Mouse (Mus musculus): ENCODE measurements around the gene Rprd1b. TPM values are rescaled to one million over a fixed set of nuclear protein-coding genes. Genes with fewer than 3 reads are reported as not detected.

The Rprd1b gene
- total RNA-seq, 2 experiments from 2014 or later = 30.2 to 31.9 TPM

GRCm38 (mm10) chr2:158161761-158162160 lies 133.5 kb downstream of the Rprd1b start:
- no peak overlapping the region for H3K4me3 ChIP-seq
- intact Hi-C loops (cut with DNase I) = no loop called here
- no peak for DNase-seq
- TF ChIP-seq CTCF (IDR thresholded peaks at IDR 0.05) = no peak
- H3K27ac ChIP-seq = no peak overlapping the region

- H3K27ac ChIP-seq = no peak overlapping the region
- peak; percentile 10 for DNase-seq
- intact Hi-C loops (cut with DNase I) = no loop called here
- no peak for TF ChIP-seq CTCF (IDR thresholded peaks at IDR 0.05)
- no peak overlapping the region for H3K4me3 ChIP-seq
Measured at GRCm38 (mm10) chr2:158163034-158163433, 134.7 kb downstream of the Rprd1b start.

- H3K4me3 ChIP-seq = no peak overlapping the region
- peak; percentile 6 for DNase-seq
- intact Hi-C loops (cut with DNase I) = no loop called here
- H3K27ac ChIP-seq = no peak overlapping the region
- TF ChIP-seq CTCF (IDR thresholded peaks at IDR 0.05) = no peak
Measured at GRCm38 (mm10) chr2:158165776-158166175, 137.5 kb downstream of the Rprd1b start.

GRCm38 (mm10) chr2:158166628-158167027 lies 138.3 kb downstream of the Rprd1b start:
- peak; percentile 27 for DNase-seq
- Histone ChIP-seq H3K4me3 (no peak overlapping the region), H3K27ac (peak overlapping the region; percentile 50)
- TF ChIP-seq CTCF (IDR thresholded peaks at IDR 0.05) = no peak
- intact Hi-C loops (cut with DNase I) = no loop called here

- Histone ChIP-seq H3K4me3 (no peak overlapping the region), H3K27ac (no peak overlapping the region)
- intact Hi-C loops (cut with DNase I) = no loop called here
- DNase-seq = peak; percentile 8
- TF ChIP-seq CTCF (IDR thresholded peaks at IDR 0.05) = no peak
Measured at GRCm38 (mm10) chr2:158167496-158168205, 139.4 kb downstream of the Rprd1b start.

- DNase-seq = peak; percentile 50
- H3K4me3 ChIP-seq = no peak overlapping the region
- no peak for TF ChIP-seq CTCF (IDR thresholded peaks at IDR 0.05)
- 0 out of 2 replicates have a peak overlapping the region, but pooled peaks have one; percentile 12 for H3K27ac ChIP-seq
- intact Hi-C loops (cut with DNase I) = no loop called here
Measured at GRCm38 (mm10) chr2:158168741-158169211, 140.5 kb downstream of the Rprd1b start.

GRCm38 (mm10) chr2:158169351-158169750 lies 141.1 kb downstream of the Rprd1b start:
- intact Hi-C loops (cut with DNase I) = no loop called here
- peak overlapping the region; percentile 16; the same call in 1 of the 2 replicates for H3K27ac ChIP-seq
- DNase-seq = peak; percentile 5
- no peak overlapping the region for H3K4me3 ChIP-seq
- no peak for TF ChIP-seq CTCF (IDR thresholded peaks at IDR 0.05)

GRCm38 (mm10) chr2:158169771-158170170 lies 141.5 kb downstream of the Rprd1b start:
- Histone ChIP-seq H3K27ac (no peak overlapping the region), H3K4me3 (no peak overlapping the region)
- peak; percentile 9 for DNase-seq
- intact Hi-C loops (cut with DNase I) = no loop called here
- no peak for TF ChIP-seq CTCF (IDR thresholded peaks at IDR 0.05)

GRCm38 (mm10) chr2:158170394-158170793 lies 142.1 kb downstream of the Rprd1b start:
- intact Hi-C loops (cut with DNase I) = no loop called here
- Histone ChIP-seq H3K27ac (no peak overlapping the region), H3K4me3 (no peak overlapping the region)
- TF ChIP-seq CTCF (IDR thresholded peaks at IDR 0.05) = no peak
- peak; percentile 16 for DNase-seq

GRCm38 (mm10) chr2:158174438-158174837 lies 146.1 kb downstream of the Rprd1b start:
- intact Hi-C loops (cut with DNase I) = no loop called here
- H3K27ac ChIP-seq = no peak overlapping the region
- no peak for TF ChIP-seq CTCF (IDR thresholded peaks at IDR 0.05)
- DNase-seq = peak; percentile 11
- no peak overlapping the region for H3K4me3 ChIP-seq

GRCm38 (mm10) chr2:158174958-158175357 lies 146.7 kb downstream of the Rprd1b start:
- Histone ChIP-seq H3K27ac (no peak overlapping the region), H3K4me3 (no peak overlapping the region)
- no peak for TF ChIP-seq CTCF (IDR thresholded peaks at IDR 0.05)
- peak; percentile 6 for DNase-seq
- intact Hi-C loops (cut with DNase I) = no loop called here

GRCm38 (mm10) chr2:158175433-158175832 lies 147.1 kb downstream of the Rprd1b start:
- TF ChIP-seq CTCF (IDR thresholded peaks at IDR 0.05) = no peak
- peak; percentile 8 for DNase-seq
- Histone ChIP-seq H3K4me3 (no peak overlapping the region), H3K27ac (no peak overlapping the region)
- intact Hi-C loops (cut with DNase I) = no loop called here

GRCm38 (mm10) chr2:158176763-158177162 lies 148.5 kb downstream of the Rprd1b start:
- no peak for TF ChIP-seq CTCF (IDR thresholded peaks at IDR 0.05)
- peak; percentile 7 for DNase-seq
- Histone ChIP-seq H3K27ac (no peak overlapping the region), H3K4me3 (no peak overlapping the region)
- intact Hi-C loops (cut with DNase I) = no loop called here

- intact Hi-C loops (cut with DNase I) = no loop called here
- no peak overlapping the region for H3K27ac ChIP-seq
- no peak for DNase-seq
- TF ChIP-seq CTCF (IDR thresholded peaks at IDR 0.05) = no peak
- H3K4me3 ChIP-seq = no peak overlapping the region
Measured at GRCm38 (mm10) chr2:158177574-158177973, 149.3 kb downstream of the Rprd1b start.

All from gastrocnemius, adult 2 months (tissue).